Mouse (Mus musculus) forebrain, embryonic 14.5 days (tissue): ENCODE results near the gene Cd81. TPM values are rescaled to one million over a fixed set of nuclear protein-coding genes. Genes with fewer than 3 reads are reported as not detected.

Source experiments
- ATAC-seq: fragments of 200-750 bp; cut with Nextera tagmentation; 2 replicates; pipeline ENCODE4 v1.8.0; 2017; ENCODE audit warnings: mild to moderate bottlenecking, moderate library complexity
- DNase-seq: peaks from one replicate; pipeline ENCODE4 v3.0.0-alpha.2; 2015; ENCODE audit warnings: low spot score
- H3K27ac ChIP-seq: fragments of 300-500 bp; sonication (generic); 2 replicates; pipeline ENCODE4 v1.5.1; 2014; ENCODE audit warnings: low read depth, mild to moderate bottlenecking, control low read depth, low read length, moderate library complexity
- H3K27me3 ChIP-seq: fragments of 300-500 bp; sonication (generic); replicated peaks from 2 replicates; pipeline ENCODE4 v1.6.1; 2014; ENCODE audit warnings: low read length, control low read depth, mixed read lengths; ENCODE audit not compliant: control insufficient read depth, insufficient read depth
- H3K36me3 ChIP-seq: fragments of 300-500 bp; sonication (generic); 2 replicates; pipeline ENCODE4 v1.6.1; 2014; ENCODE audit warnings: low read length, control low read depth; ENCODE audit not compliant: control insufficient read depth, insufficient read depth
- H3K4me1 ChIP-seq: fragments of 300-500 bp; sonication (generic); 2 replicates; pipeline ENCODE4 v1.6.1; 2014; ENCODE audit warnings: antibody characterized with exemption, low read length, control low read depth; ENCODE audit not compliant: control insufficient read depth, insufficient read depth
- H3K4me2 ChIP-seq: fragments of 300-500 bp; sonication (generic); 2 replicates; pipeline ENCODE4 v1.6.1; 2014; ENCODE audit warnings: mild to moderate bottlenecking, control low read depth, low read length
- H3K4me3 ChIP-seq: fragments of 300-500 bp; sonication (generic); 2 replicates; pipeline ENCODE4 v1.5.1; 2014; ENCODE audit warnings: low read depth, low read length, control low read depth
- H3K9ac ChIP-seq: fragments of 300-500 bp; sonication (generic); 2 replicates; pipeline ENCODE4 v1.6.1; 2014; ENCODE audit warnings: mild to moderate bottlenecking, low read length, control low read depth, moderate library complexity
- H3K9me3 ChIP-seq: fragments of 300-500 bp; sonication (generic); replicated peaks from 2 replicates; pipeline ENCODE4 v1.6.1; 2016; ENCODE audit warnings: low read length, control low read depth, mixed read lengths; ENCODE audit not compliant: control insufficient read depth
- WGBS: fragments of 180-500 bp; shearing (Covaris S2); extraction: QIAGEN DNeasy Blood & Tissue Kit; methylation state at CpG from one replicate; pipeline ENCODE4 v1.1.7; 2014; 5-methylcytosine and 5-hydroxymethylcytosine counted together
- polyA plus RNA-seq: library from polyadenylated mRNA; unstranded; fragments of >200 nt; fragmentation: Nextera tagmentation; extraction: Ambion mirVana; gene quantifications from 2 replicates; pipeline ENCODE4 v1.2.1, GENCODE M21; 2014

Cd81 gene
- polyA plus RNA-seq, 1 experiment from 2014 or later = 343 TPM

DNA sequence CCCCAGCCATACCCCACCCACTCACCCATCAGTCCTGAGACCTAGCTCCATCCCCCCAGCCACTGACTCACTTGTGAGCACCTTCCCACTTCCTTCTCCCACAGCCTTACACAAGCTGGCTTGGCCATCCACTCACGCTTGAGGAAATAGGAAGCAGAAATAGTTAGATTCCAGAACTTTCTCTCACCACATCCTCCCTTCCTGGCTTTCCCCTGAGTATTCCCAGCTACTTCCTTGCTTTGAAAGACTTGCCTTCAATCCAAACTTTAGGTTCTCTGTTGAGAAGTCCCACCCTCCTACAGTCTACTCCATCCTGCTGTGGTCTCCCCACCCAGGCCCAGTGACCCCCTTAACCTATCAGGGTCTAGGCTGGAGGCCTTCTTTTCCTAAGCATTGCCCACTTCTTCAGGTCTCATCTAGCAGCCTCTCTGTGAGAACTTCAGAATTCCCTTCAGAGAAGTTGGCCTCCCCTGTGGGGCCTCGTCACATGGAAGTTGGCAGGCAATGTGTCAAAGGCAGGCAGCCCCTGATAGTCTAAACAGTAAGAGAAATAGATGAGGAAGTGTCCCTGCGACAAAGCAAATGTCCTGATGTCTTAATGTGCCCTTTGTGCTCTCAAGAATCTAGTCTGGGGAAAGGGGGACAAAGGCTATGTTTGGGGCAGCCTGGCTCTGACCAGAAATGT lies 11.3 kb upstream of the Cd81 start:
- H3K27me3 ChIP-seq = no peaks in the 10 kb centered on the region
- no peaks in the 10 kb centered on the region for H3K4me1 ChIP-seq
- H3K4me2 ChIP-seq = no peak overlapping the region
- 89% methylated on average over 3 of the region's 3 CpGs for WGBS
- DNase-seq (no peak), ATAC-seq (no peak)
- no peak overlapping the region for H3K27ac ChIP-seq
- H3K9me3 ChIP-seq = no peaks in the 10 kb centered on the region
- no peaks in the 10 kb centered on the region for H3K36me3 ChIP-seq
- no peak overlapping the region for H3K9ac ChIP-seq
- H3K4me3 ChIP-seq = no peak overlapping the region

DNA sequence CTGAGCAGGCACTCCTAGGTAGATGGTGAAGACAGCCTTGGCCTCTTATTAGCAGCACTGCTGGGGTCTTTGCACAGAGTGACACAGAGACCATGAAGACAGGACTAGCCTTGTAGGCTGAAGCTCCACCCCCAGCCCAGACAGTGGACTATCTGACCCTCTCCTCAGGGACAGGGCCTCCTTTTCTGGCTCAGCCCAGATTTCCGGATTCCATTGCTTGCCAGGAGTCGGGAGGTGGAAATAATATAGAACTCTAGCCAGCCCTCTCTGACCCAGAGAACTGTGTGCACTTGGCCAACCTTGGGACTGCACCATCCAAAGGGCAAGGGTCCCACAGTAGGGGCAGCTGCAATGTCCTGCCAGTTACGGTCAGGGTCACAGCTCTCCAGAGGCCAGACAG lies 10.4 kb upstream of the Cd81 start:
- Histone ChIP-seq H3K4me1 (no peaks in the 10 kb centered on the region), H3K9me3 (no peaks in the 10 kb centered on the region), H3K4me3 (no peak overlapping the region), H3K27ac (no peak overlapping the region), H3K4me2 (no peak overlapping the region), H3K9ac (no peak overlapping the region), H3K27me3 (no peaks in the 10 kb centered on the region), H3K36me3 (no peaks in the 10 kb centered on the region)
- no peak for DNase-seq
- no peak for ATAC-seq
- WGBS = 83% methylated on average over 3 of the region's 3 CpGs

DNA sequence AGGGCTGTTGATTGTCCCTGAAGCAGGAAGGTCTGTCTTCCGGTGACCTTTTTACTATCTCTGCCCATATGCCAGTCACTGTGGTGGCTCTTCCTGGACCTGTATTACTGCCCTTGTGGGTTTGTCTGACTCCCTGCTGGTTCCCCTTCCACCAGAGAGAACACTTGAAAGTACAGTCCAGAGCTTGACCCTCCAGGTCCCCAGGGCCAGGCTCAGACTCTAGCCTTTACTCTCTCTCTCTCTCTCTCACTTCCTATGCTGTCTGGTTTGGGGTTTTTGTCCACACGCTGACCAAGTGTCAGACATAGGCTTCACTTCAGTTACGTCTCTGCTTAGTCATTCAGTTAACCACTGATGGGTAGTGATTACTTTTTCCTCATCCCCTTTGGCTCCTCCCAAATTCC lies 9.6 kb upstream of the Cd81 start:
- DNase-seq = no peak
- Histone ChIP-seq H3K4me2 (no peak overlapping the region), H3K4me3 (no peak overlapping the region), H3K36me3 (no peaks in the 10 kb centered on the region), H3K27me3 (no peaks in the 10 kb centered on the region), H3K27ac (no peak overlapping the region), H3K9me3 (no peaks in the 10 kb centered on the region), H3K4me1 (no peaks in the 10 kb centered on the region), H3K9ac (no peak overlapping the region)
- no peak for ATAC-seq
- WGBS = 91% methylated on average over 3 of the region's 3 CpGs

DNA sequence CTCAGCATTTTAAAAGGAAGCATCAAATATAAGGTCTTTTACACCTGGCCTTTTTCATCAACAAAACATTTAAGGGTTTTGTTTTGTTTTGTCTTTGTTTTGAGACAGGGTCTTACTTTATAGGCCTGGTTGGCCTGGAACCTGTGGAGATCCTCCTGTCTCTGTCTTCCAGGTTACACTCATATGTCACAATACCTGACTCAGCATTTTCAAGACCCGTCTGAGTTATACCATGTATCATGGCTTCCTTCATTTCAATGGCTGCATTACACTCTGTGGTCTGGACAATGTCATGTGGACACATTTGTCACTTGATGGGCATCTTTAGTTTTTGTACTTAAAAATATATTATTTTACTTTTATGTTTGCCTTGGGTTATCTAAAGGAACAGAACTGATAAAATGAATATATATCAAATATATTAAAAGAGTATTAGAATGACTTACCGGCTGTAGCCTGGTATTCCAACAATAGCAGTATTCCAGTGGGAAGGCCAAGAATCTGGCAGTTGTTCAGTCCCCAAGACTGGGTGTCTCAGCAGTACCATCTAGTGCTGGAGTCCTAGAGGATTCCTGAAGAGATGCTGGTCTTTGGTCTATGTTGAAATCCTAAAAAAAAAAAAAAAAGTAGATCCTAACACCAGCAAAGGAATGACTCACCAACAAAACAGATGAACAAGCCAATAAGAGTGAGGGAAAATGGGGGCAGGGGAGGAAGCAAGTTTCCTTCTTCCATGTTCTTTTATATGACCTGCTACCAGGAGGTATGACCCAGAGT lies 8.3 kb upstream of the Cd81 start:
- no peak overlapping the region for H3K9ac ChIP-seq
- H3K27ac ChIP-seq = no peak overlapping the region
- no peaks in the 10 kb centered on the region for H3K36me3 ChIP-seq
- 93% methylated on average over 2 of the region's 2 CpGs for WGBS
- no peaks in the 10 kb centered on the region for H3K4me1 ChIP-seq
- H3K27me3 ChIP-seq = no peaks in the 10 kb centered on the region
- H3K4me3 ChIP-seq = no peak overlapping the region
- ATAC-seq = no peak
- H3K4me2 ChIP-seq = no peak overlapping the region
- no peak for DNase-seq
- no peaks in the 10 kb centered on the region for H3K9me3 ChIP-seq

DNA sequence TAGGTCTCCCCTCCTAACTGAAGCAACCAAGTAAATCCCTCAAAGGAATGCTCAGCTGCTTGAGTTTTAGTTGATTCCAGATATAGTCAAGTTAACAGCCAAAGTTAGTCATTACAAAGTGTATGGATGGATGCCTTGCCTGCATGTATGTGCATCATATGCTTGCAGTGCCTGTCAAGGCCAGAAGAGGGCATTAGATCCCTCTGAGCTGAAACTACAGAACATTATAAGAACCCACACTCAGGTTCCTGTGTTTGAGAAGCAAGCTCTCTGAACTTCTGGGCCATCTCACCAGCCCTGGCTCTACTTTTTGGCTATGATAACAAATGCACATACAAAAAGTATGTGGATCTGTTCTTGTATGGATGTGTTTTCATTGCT lies 7.7 kb upstream of the Cd81 start:
- no peak overlapping the region for H3K4me3 ChIP-seq
- H3K4me1 ChIP-seq = no peaks in the 10 kb centered on the region
- ATAC-seq (no peak), DNase-seq (no peak)
- no peak overlapping the region for H3K4me2 ChIP-seq
- H3K9ac ChIP-seq = no peak overlapping the region
- H3K36me3 ChIP-seq = no peaks in the 10 kb centered on the region
- no peaks in the 10 kb centered on the region for H3K27me3 ChIP-seq
- no peak overlapping the region for H3K27ac ChIP-seq
- no peaks in the 10 kb centered on the region for H3K9me3 ChIP-seq

DNA sequence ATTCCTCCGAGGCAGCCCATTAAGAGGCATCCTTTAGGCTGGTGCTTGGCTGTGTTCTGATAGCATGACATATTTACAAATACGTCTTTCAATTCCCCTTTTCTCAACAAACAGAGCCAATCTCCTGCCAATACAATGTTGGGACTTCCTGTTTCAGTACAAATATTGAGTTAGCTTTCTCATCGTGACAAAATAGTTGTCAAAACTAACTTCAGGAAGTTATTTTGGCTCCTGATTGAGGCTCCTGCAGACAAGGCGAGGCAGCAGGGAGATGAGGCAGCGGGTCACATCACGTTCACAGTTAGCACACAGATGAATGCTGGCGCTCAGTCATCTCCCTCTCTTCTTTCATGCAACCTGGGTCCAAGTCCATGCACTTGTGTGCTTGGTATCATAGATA lies 6.2 kb upstream of the Cd81 start:
- H3K4me1 ChIP-seq = no peaks in the 10 kb centered on the region
- H3K36me3 ChIP-seq = no peaks in the 10 kb centered on the region
- no peaks in the 10 kb centered on the region for H3K27me3 ChIP-seq
- no peak overlapping the region for H3K9ac ChIP-seq
- no peaks in the 10 kb centered on the region for H3K9me3 ChIP-seq
- no peak overlapping the region for H3K4me2 ChIP-seq
- H3K27ac ChIP-seq = no peak overlapping the region
- ATAC-seq (no peak), DNase-seq (no peak)
- no peak overlapping the region for H3K4me3 ChIP-seq
- 80% methylated on average over 7 of the region's 7 CpGs for WGBS

DNA sequence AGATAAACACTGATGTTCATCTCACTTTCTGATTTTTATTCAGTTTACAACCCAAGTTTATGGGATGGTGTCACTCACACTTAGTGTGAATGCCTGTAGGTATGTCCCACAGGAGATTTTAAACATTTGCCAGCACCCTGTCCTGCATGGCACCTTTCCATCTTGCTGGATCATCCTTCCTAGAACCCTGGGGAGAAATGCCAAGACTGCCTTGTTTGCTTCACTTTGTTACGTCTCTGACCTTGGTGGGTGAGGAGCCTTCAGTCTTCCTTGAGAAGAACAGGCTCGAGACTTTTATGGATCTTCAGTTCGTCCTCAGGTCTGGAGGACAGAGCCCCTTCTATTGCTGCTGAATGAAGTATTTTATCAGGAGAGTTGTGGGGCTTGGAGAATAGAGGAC lies 3.2 kb upstream of the Cd81 start:
- ATAC-seq = no peak
- H3K4me3 ChIP-seq = no peak overlapping the region
- H3K27me3 ChIP-seq = no peaks in the 10 kb centered on the region
- no peak for DNase-seq
- H3K4me1 ChIP-seq = peaks cover 12% of the 10 kb centered on the region
- H3K9me3 ChIP-seq = no peaks in the 10 kb centered on the region
- H3K9ac ChIP-seq = no peak overlapping the region
- WGBS = 83% methylated on average over 3 of the region's 3 CpGs
- H3K4me2 ChIP-seq = no peak overlapping the region
- no peak overlapping the region for H3K27ac ChIP-seq
- no peaks in the 10 kb centered on the region for H3K36me3 ChIP-seq

DNA sequence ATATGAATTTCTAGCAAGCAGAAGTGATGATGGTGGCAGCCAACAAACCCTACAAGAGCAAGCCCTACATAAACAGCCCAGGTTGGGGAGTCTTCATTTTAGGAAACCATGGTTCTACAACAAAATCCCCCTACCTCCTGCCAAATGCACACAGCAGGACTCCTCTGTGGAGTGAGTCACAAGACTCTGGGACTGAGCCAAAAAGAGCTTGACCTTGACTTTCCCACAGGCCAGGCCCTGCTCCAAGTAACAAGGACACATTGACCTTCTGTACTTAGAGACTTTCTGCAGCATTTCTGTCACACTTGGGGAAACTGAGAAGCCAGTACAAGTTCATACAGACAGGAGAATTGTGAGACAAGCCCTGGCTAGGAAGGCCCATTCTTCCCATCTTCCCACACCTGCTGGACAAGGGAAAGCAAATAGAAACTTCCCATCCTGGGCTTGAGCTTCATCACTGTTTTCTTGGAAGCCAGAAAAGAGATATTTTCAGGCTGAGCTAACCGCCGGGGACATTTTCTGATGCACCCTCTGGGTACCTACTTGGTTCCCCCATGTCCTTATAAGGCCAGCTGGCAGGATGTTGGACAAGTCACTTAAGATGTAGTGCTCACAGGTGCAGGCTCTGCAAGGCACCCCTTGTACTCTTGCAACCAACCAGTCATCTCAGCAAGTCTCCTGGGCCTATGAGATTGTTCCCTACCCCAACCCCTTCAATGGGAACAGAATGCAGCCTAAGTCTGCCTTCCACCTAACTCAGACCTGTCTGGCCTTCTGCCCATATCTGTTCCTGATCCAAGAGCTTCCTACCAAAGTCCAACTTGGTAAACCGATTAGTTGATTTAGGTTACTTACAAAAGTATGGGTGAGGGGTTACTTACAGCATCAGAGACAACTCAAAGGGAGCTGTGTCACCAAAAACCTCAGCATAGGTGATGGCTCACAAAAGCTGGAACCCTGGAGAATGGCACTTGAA lies 2.4 kb upstream of the Cd81 start:
- Histone ChIP-seq H3K27me3 (no peaks in the 10 kb centered on the region), H3K4me1 (peaks cover 20% of the 10 kb centered on the region), H3K9ac (no peak overlapping the region), H3K36me3 (no peaks in the 10 kb centered on the region), H3K4me2 (no peak overlapping the region), H3K9me3 (no peaks in the 10 kb centered on the region), H3K4me3 (no peak overlapping the region), H3K27ac (no peak overlapping the region)
- 91% methylated on average over 3 of the region's 3 CpGs for WGBS
- ATAC-seq (no peak), DNase-seq (no peak)
